Mouse (Mus musculus) liver, embryonic 16.5 days (tissue): ENCODE measurements at regions not wholly inside any gene's neighbourhood (a gene's known extent, or its start where the extent isn't known, plus 50 kb on each side); places are given as distances from the start of the nearest gene placed in this dataset.

ENCODE experiments used
- ATAC-seq: fragments of 200-750 bp; cut with Nextera tagmentation; 2 replicates; pipeline ENCODE4 v1.8.0; 2017; ENCODE audit warnings: low read depth, mild to moderate bottlenecking, moderate number of reproducible peaks, moderate library complexity
- H3K27ac ChIP-seq: fragments of 300-500 bp; sonication (generic); 2 replicates; pipeline ENCODE4 v1.5.1; 2014; ENCODE audit warnings: mild to moderate bottlenecking, low read length
- H3K27me3 ChIP-seq: fragments of 300-500 bp; sonication (generic); 2 replicates; pipeline ENCODE4 v1.6.1; 2014; ENCODE audit warnings: low read depth, low read length, mixed read lengths; ENCODE audit not compliant: control insufficient read depth, insufficient read depth
- H3K36me3 ChIP-seq: fragments of 300-500 bp; sonication (generic); 2 replicates; pipeline ENCODE4 v1.6.1; 2014; ENCODE audit warnings: mild to moderate bottlenecking; ENCODE audit not compliant: control insufficient read depth, insufficient read depth
- H3K4me1 ChIP-seq: fragments of 300-500 bp; sonication (generic); 2 replicates; pipeline ENCODE4 v1.6.1; 2014; ENCODE audit warnings: low read depth, low read length, mixed read lengths; ENCODE audit not compliant: control insufficient read depth
- H3K4me2 ChIP-seq: fragments of 300-500 bp; sonication (generic); 2 replicates; pipeline ENCODE4 v1.6.1; 2014; ENCODE audit warnings: low read depth, low read length, mixed read lengths
- H3K4me3 ChIP-seq: fragments of 300-500 bp; sonication (generic); 2 replicates; pipeline ENCODE4 v1.5.1; 2014; ENCODE audit warnings: low read depth, mild to moderate bottlenecking, low read length
- H3K9ac ChIP-seq: fragments of 300-500 bp; sonication (generic); 2 replicates; pipeline ENCODE4 v1.6.1; 2014; ENCODE audit warnings: low read depth, low read length
- H3K9me3 ChIP-seq: fragments of 300-500 bp; sonication (generic); replicated peaks from 2 replicates; pipeline ENCODE4 v1.6.1; 2016; ENCODE audit warnings: low read length; ENCODE audit not compliant: control insufficient read depth
- WGBS: fragments of 180-500 bp; shearing (Covaris S2); extraction: QIAGEN DNeasy Blood & Tissue Kit; methylation state at CpG from one replicate; pipeline ENCODE4 v1.1.7; 2014; ENCODE audit not compliant: insufficient replicate concordance; 5-methylcytosine and 5-hydroxymethylcytosine counted together

GRCm38 (mm10) chr1:42041544-42041943 lies 654.0 kb upstream of the Pou3f3 start:
- no peak overlapping the region for H3K9ac ChIP-seq
- no peak overlapping the region for H3K27ac ChIP-seq
- no peak for ATAC-seq
- H3K27me3 ChIP-seq: no peaks in the 10 kb centered on the region
- H3K36me3 ChIP-seq: no peaks in the 10 kb centered on the region
- H3K4me3 ChIP-seq: no peak overlapping the region
- H3K4me1 ChIP-seq: no peaks in the 10 kb centered on the region
- no peak overlapping the region for H3K4me2 ChIP-seq
- WGBS: 31% methylated on average over 2 of the region's 2 CpGs
- H3K9me3 ChIP-seq: no peaks in the 10 kb centered on the region

DNA sequence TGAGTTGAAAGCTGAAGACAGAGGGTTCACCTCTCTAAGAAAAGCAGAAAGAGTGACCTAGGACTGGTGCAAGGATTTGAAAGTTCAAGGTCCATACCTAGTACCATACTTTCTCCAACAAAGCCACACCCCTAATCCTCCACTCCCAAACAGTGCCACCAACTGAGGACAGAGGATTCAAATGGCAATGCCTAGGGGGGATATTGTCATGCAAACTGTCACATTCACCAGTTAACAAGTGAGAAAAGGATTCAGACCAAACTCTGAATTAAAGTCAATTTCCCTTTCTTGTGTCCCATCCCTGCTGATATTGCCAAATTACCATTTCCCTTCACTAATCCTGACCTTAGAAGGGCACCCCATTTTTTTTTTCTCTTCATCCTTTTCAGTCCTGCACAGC lies 637.1 kb upstream of the Pou3f3 start:
- no peak overlapping the region for H3K9ac ChIP-seq
- no peaks in the 10 kb centered on the region for H3K36me3 ChIP-seq
- ATAC-seq: no peak
- no peak overlapping the region for H3K4me2 ChIP-seq
- no peaks in the 10 kb centered on the region for H3K4me1 ChIP-seq
- no peak overlapping the region for H3K27ac ChIP-seq
- H3K4me3 ChIP-seq: no peak overlapping the region
- H3K9me3 ChIP-seq: no peaks in the 10 kb centered on the region
- no peaks in the 10 kb centered on the region for H3K27me3 ChIP-seq

DNA sequence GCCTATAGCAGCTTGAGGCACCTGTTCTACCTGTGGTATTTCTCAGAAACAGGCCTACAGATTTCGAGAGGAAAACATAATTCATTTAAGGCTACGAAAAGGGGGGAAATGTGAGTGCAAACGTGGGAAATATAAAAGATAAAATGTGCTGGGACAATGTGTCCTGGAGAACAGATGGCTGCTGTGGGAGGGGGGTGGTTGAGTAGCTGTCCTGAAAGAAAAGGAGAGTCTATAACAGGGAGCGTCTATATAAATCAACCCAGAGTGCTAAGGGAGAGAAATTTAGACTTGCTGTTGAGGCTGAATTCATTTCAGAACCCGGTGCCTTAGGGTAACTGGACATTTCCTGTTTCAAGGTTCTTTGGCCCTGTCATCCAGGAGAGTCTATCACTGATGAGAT lies 625.5 kb upstream of the Pou3f3 start:
- Histone ChIP-seq H3K4me3 (no peak overlapping the region), H3K36me3 (no peaks in the 10 kb centered on the region), H3K4me1 (no peaks in the 10 kb centered on the region), H3K9ac (no peak overlapping the region), H3K27me3 (no peaks in the 10 kb centered on the region), H3K9me3 (no peaks in the 10 kb centered on the region), H3K27ac (no peak overlapping the region), H3K4me2 (no peak overlapping the region)
- no peak for ATAC-seq
- 49% methylated on average over 5 of the region's 5 CpGs for WGBS

DNA sequence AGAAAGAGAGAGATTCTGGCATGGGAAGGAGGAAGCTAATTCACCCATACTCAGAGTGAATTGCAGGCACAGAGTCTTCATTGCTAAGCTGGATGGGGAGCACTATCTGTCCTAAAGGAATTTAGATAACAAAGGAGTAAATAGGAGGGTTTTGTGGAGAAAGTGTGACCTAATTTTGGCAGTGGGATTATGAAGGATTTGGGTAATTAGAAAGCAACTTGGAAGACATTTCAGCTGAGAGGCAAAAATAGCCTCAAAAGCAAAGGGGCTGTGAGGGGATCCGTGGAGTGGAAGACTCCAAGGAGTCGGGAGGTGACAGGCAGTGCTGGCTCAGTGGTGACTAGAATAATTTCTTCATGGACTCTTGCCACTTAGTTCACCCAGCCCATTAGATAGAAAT lies 599.5 kb upstream of the Pou3f3 start:
- no peaks in the 10 kb centered on the region for H3K4me1 ChIP-seq
- H3K27me3 ChIP-seq: no peaks in the 10 kb centered on the region
- no peak for ATAC-seq
- no peak overlapping the region for H3K4me3 ChIP-seq
- no peak overlapping the region for H3K9ac ChIP-seq
- H3K27ac ChIP-seq: no peak overlapping the region
- whole genome bisulfite sequencing: 48% methylated on average over 2 of the region's 2 CpGs
- no peak overlapping the region for H3K4me2 ChIP-seq
- no peaks in the 10 kb centered on the region for H3K9me3 ChIP-seq
- H3K36me3 ChIP-seq: no peaks in the 10 kb centered on the region

GRCm38 (mm10) chr1:42098580-42098979 lies 597.0 kb upstream of the Pou3f3 start:
- no peak overlapping the region for H3K4me3 ChIP-seq
- H3K36me3 ChIP-seq: no peaks in the 10 kb centered on the region
- no peaks in the 10 kb centered on the region for H3K4me1 ChIP-seq
- no peak overlapping the region for H3K4me2 ChIP-seq
- no peaks in the 10 kb centered on the region for H3K27me3 ChIP-seq
- no peaks in the 10 kb centered on the region for H3K9me3 ChIP-seq
- H3K27ac ChIP-seq: no peak overlapping the region
- whole genome bisulfite sequencing: 52% methylated on average over 2 of the region's 2 CpGs
- H3K9ac ChIP-seq: no peak overlapping the region
- ATAC-seq: no peak

DNA sequence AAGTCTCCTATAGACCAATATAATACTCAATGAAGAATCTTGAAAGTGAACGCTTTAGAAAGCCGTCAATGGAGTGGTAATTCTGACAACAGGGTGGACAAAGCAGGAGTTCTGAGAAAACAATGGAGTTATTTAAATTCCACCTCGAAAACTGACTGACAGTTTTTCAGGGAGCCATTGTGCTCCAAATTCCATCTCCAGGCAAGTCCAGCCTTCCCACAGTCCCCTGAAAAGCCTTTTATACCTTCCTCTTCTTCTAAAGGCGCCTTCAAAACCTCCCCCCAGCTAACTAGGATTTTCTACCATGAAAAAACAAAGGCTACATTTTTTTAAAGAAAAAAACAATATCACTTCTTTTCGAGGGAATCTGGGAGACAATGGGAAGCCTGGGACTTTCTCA lies 588.0 kb upstream of the Pou3f3 start:
- no peaks in the 10 kb centered on the region for H3K27me3 ChIP-seq
- H3K4me2 ChIP-seq: no peak overlapping the region
- no peak for ATAC-seq
- H3K4me1 ChIP-seq: no peaks in the 10 kb centered on the region
- no peak overlapping the region for H3K27ac ChIP-seq
- H3K9me3 ChIP-seq: no peaks in the 10 kb centered on the region
- H3K4me3 ChIP-seq: no peak overlapping the region
- WGBS: 40% methylated on average over 5 of the region's 5 CpGs
- H3K9ac ChIP-seq: no peak overlapping the region
- no peaks in the 10 kb centered on the region for H3K36me3 ChIP-seq

DNA sequence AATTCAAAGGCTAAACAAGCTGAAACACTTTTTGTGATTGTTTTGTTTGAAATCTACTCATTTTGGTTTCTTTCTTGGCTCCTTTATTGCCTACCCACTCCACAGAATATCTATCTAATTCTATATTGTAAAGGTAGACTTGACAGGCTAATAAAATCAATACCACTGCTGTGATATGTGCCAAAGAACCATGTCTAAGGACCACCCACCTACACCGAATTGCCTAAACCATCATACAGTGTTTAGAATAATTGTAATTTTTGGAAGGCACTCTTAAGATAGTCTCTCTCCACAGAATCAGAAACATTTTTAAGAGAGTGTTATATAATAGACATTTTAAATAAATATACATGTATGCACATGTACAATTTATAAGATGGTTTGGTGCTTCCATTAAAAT lies 587.6 kb upstream of the Pou3f3 start:
- 60% methylated on average over 1 of the region's 1 CpGs for WGBS
- H3K27me3 ChIP-seq: no peaks in the 10 kb centered on the region
- no peak for ATAC-seq
- no peaks in the 10 kb centered on the region for H3K4me1 ChIP-seq
- H3K4me2 ChIP-seq: no peak overlapping the region
- H3K9ac ChIP-seq: no peak overlapping the region
- H3K36me3 ChIP-seq: no peaks in the 10 kb centered on the region
- no peak overlapping the region for H3K27ac ChIP-seq
- no peaks in the 10 kb centered on the region for H3K9me3 ChIP-seq
- H3K4me3 ChIP-seq: no peak overlapping the region

- H3K27me3 ChIP-seq: no peaks in the 10 kb centered on the region
- H3K4me3 ChIP-seq: no peak overlapping the region
- H3K9me3 ChIP-seq: no peaks in the 10 kb centered on the region
- 63% methylated on average over 13 of the region's 13 CpGs for WGBS
- no peak overlapping the region for H3K9ac ChIP-seq
- H3K4me2 ChIP-seq: no peak overlapping the region
- no peak for ATAC-seq
- H3K36me3 ChIP-seq: no peaks in the 10 kb centered on the region
- H3K27ac ChIP-seq: no peak overlapping the region
- H3K4me1 ChIP-seq: no peaks in the 10 kb centered on the region
These were observed 543.3 kb upstream of the Pou3f3 start for GRCm38 (mm10) chr1:42152175-42152790.

DNA sequence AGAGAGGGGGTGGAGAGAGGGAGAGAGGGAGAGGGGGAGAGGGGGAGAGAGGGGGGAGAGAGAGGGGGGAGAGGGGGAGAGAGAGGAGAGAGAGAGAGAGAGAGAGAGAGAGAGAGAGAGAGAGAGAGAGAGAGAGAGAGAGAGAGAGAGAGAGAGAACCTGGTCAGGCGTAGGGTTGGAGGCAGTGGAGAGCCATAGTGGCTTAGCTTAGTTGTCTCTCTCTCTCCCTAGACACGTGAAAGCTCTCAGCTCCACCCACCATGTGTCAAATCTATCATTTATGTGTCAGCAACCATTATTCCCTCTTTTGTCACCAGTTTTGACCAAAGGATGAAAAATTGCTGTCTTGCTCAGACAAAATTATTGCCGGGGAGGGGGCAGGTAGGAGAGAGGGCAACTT lies 542.7 kb upstream of the Pou3f3 start:
- Histone ChIP-seq H3K4me2 (no peak overlapping the region), H3K27ac (no peak overlapping the region), H3K9ac (no peak overlapping the region), H3K4me3 (no peak overlapping the region), H3K27me3 (no peaks in the 10 kb centered on the region), H3K36me3 (no peaks in the 10 kb centered on the region), H3K9me3 (no peaks in the 10 kb centered on the region), H3K4me1 (no peaks in the 10 kb centered on the region)
- 51% methylated on average over 3 of the region's 3 CpGs for WGBS
- no peak for ATAC-seq
